Mouse (Mus musculus) cerebellum, adult 2 months (tissue): ENCODE measurements around the gene Palm. TPM values are rescaled to one million over a fixed set of nuclear protein-coding genes. Genes with fewer than 3 reads are reported as not detected.

ENCODE experiments used
- DNase-seq, 2 experiments: peaks; one replicate each; pipeline ENCODE4 v3.0.0; 2021
- H3K27ac ChIP-seq: fragments of 200-500 bp; 2 replicates; pipeline ENCODE4 v1.5.1; 2012; ENCODE audit warnings: low read length, control low read depth, inconsistent platforms; ENCODE audit not compliant: insufficient read depth
- H3K27me3 ChIP-seq: fragments of 200-500 bp; 2 replicates; pipeline ENCODE4 v1.6.1; 2012; ENCODE audit warnings: inconsistent platforms, mild to moderate bottlenecking, low read length, moderate library complexity; ENCODE audit not compliant: control insufficient read depth, insufficient read depth
- H3K4me1 ChIP-seq: fragments of 200-500 bp; 2 replicates; pipeline ENCODE4 v1.6.1; 2011; ENCODE audit warnings: low read length; ENCODE audit not compliant: control insufficient read depth, insufficient read depth
- H3K4me3 ChIP-seq: fragments of 200-500 bp; replicated peaks from 2 replicates; pipeline ENCODE3; 2011; ENCODE audit warnings: mild to moderate bottlenecking, low read depth, low read length, control low read depth; ENCODE audit not compliant: insufficient read depth
- CTCF ChIP-seq: fragments of 200-500 bp; IDR thresholded peaks from 2 replicates; pipeline ENCODE4 v1.5.1; 2011; ENCODE audit warnings: low read depth, mild to moderate bottlenecking, control low read depth, low read length, moderate library complexity, borderline replicate concordance; ENCODE audit not compliant: insufficient read depth
- POLR2A ChIP-seq: fragments of 200-500 bp; IDR thresholded peaks from 2 replicates; pipeline ENCODE4 v1.6.1; 2011; ENCODE audit warnings: low read length, control low read depth, borderline replicate concordance; ENCODE audit not compliant: insufficient read depth
- WGBS: fragments of 180-500 bp; shearing (Covaris S2); methylation state at CpG from one replicate; pipeline ENCODE4 v1.1.7; 2018; 5-methylcytosine and 5-hydroxymethylcytosine counted together
- polyA plus RNA-seq: library from polyadenylated mRNA; depleted of rRNA; stranded (reverse); fragments of >200 nt; gene quantifications from 2 replicates; pipeline ENCODE4 v1.2.3, GENCODE M21; 2012

Palm gene
- polyA plus RNA-seq, 1 experiment = 143 TPM

GRCm38 (mm10) chr10:79783920-79784800 is 9.2 kb upstream of the Palm start:
- no peak overlapping the region for H3K27ac ChIP-seq
- 25% methylated on average over 27 of the region's 27 CpGs for WGBS
- H3K4me1 ChIP-seq = peaks cover 10% of the 10 kb centered on the region
- no peak for DNase-seq
- no peak for TF ChIP-seq POLR2A
- peak; percentile 51; the same call in 1 of the 2 replicates for TF ChIP-seq CTCF
- H3K4me3 ChIP-seq = no peak overlapping the region
- no peaks in the 10 kb centered on the region for H3K27me3 ChIP-seq

GRCm38 (mm10) chr10:79788386-79789158 is 4.8 kb upstream of the Palm start:
- 29% methylated on average over 7 of the region's 7 CpGs for WGBS
- no peak overlapping the region for H3K4me3 ChIP-seq
- peak; percentile 70 to 84 for DNase-seq
- no peak for TF ChIP-seq POLR2A
- TF ChIP-seq CTCF = peak; percentile 78
- H3K4me1 ChIP-seq = peaks cover 10% of the 10 kb centered on the region
- H3K27me3 ChIP-seq = no peaks in the 10 kb centered on the region
- no peak overlapping the region for H3K27ac ChIP-seq

DNA sequence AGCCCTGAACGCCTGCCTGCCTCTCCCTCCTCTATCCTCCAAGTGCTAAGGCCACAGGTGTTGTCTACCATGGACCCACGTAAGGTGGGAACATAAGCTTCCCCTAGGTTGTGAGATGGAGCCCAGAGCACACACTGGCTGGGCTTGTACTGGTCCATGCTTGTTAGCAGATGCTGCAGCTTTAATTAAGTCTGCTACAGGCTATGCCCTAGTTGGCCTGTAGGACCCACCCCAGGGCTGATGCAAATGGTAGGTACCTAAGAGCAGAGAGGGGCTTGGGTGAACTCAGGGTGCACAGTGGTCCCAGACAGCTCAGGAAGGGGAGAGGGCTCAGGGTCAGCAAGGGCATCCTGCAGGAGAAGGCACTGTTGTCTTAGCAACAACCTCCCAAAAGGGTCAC is 3.8 kb upstream of the Palm start:
- Histone ChIP-seq H3K4me1 (peaks cover 6% of the 10 kb centered on the region; the same call in 1 of the 2 replicates), H3K4me3 (no peak overlapping the region), H3K27ac (no peak overlapping the region), H3K27me3 (no peaks in the 10 kb centered on the region)
- WGBS = 67% methylated on average over 2 of the region's 2 CpGs
- TF ChIP-seq CTCF (no peak), POLR2A (no peak)
- DNase-seq = no peak

DNA sequence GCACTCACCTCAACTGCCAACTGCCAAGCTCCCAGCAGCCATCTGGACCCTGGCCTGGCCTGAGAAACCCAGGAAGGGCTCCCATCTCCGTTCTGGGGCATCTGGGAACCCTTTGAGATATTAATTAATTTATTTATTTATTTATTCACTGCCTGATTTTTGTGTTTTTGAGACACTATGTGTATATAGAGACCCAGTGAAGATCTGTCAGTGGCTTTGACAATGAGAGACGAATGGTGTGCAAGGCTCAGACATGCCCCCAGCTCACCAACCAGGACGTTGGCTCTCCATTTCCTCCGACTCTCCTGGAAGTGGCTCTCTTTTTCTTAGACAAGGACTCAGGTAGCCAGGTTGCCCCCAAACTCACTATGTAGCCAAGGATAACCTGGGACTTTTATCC is 2.5 kb upstream of the Palm start, which contains the start of gene Prss57:
Gene Prss57 (minus strand): TSS at position 101 of the 400 bp plus-strand sequence.
- Histone ChIP-seq H3K4me1 (peaks cover 9% of the 10 kb centered on the region; the same call in 1 of the 2 replicates), H3K4me3 (no peak within 1 kb of the TSS), H3K27ac (no peak within 1 kb of the TSS), H3K27me3 (no peaks in the 10 kb centered on the region)
- WGBS = 70% methylated on average over 4 of the region's 4 CpGs
- no peak for DNase-seq
- TF ChIP-seq POLR2A = no peak
- no peak for TF ChIP-seq CTCF

DNA sequence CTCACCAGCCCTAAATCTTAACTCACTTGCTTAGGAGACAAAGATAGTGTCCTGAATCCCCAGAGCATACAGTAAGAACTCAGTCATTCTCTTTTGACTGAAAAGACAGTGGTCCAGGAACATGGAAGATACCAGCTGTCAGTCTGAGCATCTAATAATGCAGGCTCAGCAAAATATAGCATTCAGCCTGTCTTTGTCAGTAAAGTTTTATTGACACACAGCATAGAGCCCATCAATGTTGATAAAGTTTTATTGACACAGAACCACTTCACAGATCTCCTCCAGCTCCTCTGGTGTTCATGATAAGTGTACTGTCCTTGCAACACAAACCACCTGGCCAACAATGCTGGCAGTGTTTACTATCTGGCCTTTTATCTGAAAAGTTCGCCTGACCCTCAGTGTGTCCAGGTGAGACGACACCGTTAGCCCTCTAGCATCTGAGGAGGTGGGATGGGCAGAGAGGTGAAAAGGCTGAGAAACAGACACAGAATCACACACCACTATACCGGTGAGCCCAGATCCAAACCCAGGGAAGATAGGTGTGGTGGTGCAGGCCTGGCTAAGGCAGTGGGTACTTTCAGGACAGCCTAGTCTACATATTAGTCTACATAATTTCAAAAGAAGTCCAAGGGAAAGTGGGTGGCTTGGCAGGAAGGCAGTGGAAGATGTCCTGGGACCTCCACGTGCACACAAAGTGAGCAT is 882 bp upstream of the Palm start:
- Histone ChIP-seq H3K27ac (peak overlapping the region; percentile 65; the same call in 1 of the 2 replicates), H3K27me3 (no peaks in the 10 kb centered on the region), H3K4me3 (no peak overlapping the region), H3K4me1 (peaks cover 9% of the 10 kb centered on the region; the same call in 1 of the 2 replicates)
- WGBS = 87% methylated on average over 5 of the region's 5 CpGs
- TF ChIP-seq POLR2A = no peak
- TF ChIP-seq CTCF = no peak
- DNase-seq = no peak

DNA sequence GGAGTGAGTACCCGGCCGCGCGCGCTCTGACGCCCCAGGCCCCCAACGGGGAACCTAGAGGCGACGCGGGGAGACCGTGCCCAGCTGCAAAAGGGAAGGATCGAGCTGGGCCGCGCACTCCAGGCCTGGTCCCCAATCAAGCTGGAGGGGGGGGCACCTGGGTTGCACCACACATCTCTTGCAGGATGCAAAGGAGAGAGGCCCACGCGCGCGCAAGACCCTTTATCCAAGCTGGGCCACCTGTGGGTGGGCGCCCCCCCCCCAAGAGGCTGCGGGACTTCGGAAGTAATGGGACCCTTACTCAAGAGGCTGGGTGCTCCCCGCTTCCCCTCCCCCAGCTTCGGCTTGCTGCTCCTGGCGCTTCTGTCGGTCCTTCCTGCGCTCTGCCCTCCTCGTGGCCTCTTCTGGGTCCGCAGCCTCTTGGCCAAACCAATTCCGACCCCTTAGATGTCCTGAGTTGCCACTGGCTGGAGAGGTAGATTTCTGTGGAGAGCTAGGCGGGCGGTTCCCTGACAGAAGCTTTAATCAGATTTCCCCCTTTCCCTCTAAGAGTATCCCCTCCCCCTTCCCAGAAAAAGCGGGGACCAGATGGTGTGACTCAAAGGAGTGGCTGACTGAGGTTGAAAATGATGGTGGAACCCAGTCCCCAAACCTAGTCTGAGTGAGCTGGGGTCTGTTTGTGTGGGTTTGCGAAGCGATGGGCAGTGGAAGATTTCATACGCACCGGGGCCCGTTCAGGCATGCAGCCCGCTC is 542 bp downstream of the Palm start:
- peak overlapping the region; percentile 93 for H3K4me3 ChIP-seq
- H3K27ac ChIP-seq = peak overlapping the region; percentile 92
- peaks cover 9% of the 10 kb centered on the region; the same call in 1 of the 2 replicates for H3K4me1 ChIP-seq
- no peaks in the 10 kb centered on the region for H3K27me3 ChIP-seq
- 1% methylated on average over 37 of the region's 38 CpGs for WGBS
- TF ChIP-seq CTCF (no peak), POLR2A (no peak)
- DNase-seq = peak in 1 of 2 experiments; percentile 65
